Mouse (Mus musculus) CH12.LX (cell line): Measurements from ENCODE around the gene Epha2. TPM values are rescaled to one million over a fixed set of nuclear protein-coding genes. Genes with fewer than 3 reads are reported as not detected.

Experiments
- DNase-seq: peaks from one replicate; pipeline ENCODE4 v3.0.0-alpha.2; 2013; ENCODE audit errors: extremely low read depth
- H3K27ac ChIP-seq: 2 replicates; pipeline ENCODE4 v1.5.1; 2012; ENCODE audit warnings: low read depth, mild to moderate bottlenecking, control low read depth, moderate library complexity; ENCODE audit not compliant: insufficient read depth
- H3K27me3 ChIP-seq: replicated peaks from 2 replicates; pipeline ENCODE3; 2012; ENCODE audit warnings: inconsistent platforms
- H3K36me3 ChIP-seq, 2 experiments: replicated peaks in 1 of 2; 2 replicates each; pipeline versions ENCODE3 to v1.6.1; 2012; ENCODE audit warnings: inconsistent platforms in 1 of 2, low read length in 1 of 2, mild to moderate bottlenecking in 1 of 2, mixed read lengths in 1 of 2, moderate library complexity in 1 of 2; ENCODE audit not compliant: control insufficient read depth in 1 of 2, insufficient read depth in 1 of 2
- H3K4me1 ChIP-seq, 2 experiments: 2 replicates each; pipeline ENCODE4 v1.6.1; 2012; ENCODE audit warnings: inconsistent platforms in 1 of 2, moderate library complexity in 1 of 2; ENCODE audit not compliant: insufficient read depth in 2 of 2, control insufficient read depth in 1 of 2
- H3K4me2 ChIP-seq: 2 replicates; pipeline ENCODE4 v1.6.1; 2012; ENCODE audit warnings: low read depth, mild to moderate bottlenecking, control low read depth; ENCODE audit not compliant: poor library complexity, insufficient read depth, severe bottlenecking
- H3K4me3 ChIP-seq, 3 experiments: fragments of 150-350 bp in 1 of 3; sonication (generic) in 1 of 3; replicated peaks in 1 of 3; 2 replicates each; pipeline versions ENCODE3 to v1.5.1; 2011 to 2012; ENCODE audit warnings: low read depth in 2 of 3, low read length in 2 of 3, mild to moderate bottlenecking in 2 of 3, moderate library complexity in 2 of 3, control low read depth in 1 of 3, improper control_type of control experiment in 1 of 3, inconsistent platforms in 1 of 3, mixed read lengths in 1 of 3; ENCODE audit not compliant: poor library complexity in 1 of 3
- H3K79me2 ChIP-seq: replicated peaks from 2 replicates; pipeline ENCODE4 v1.6.1; 2012; ENCODE audit warnings: mild to moderate bottlenecking, moderate library complexity; ENCODE audit not compliant: control insufficient read depth, poor library complexity, insufficient read depth, severe bottlenecking; ENCODE audit errors: extremely low read depth
- H3K9ac ChIP-seq: 2 replicates; pipeline ENCODE4 v1.6.1; 2012; ENCODE audit warnings: low read depth, mild to moderate bottlenecking, control low read depth, moderate library complexity; ENCODE audit not compliant: insufficient read depth
- H3K9me3 ChIP-seq: replicated peaks from 2 replicates; pipeline ENCODE3; 2012; ENCODE audit warnings: low read length, inconsistent platforms, mixed read lengths
- HCFC1 ChIP-seq: IDR thresholded peaks from 2 replicates; pipeline ENCODE4 v1.6.1; 2012; ENCODE audit warnings: low read depth, mild to moderate bottlenecking, inconsistent platforms, low read length, improper control_type of control experiment
- IRF4 ChIP-seq: IDR thresholded peaks from 2 replicates; pipeline ENCODE4 v1.6.1; 2014; ENCODE audit warnings: low read depth, mild to moderate bottlenecking, inconsistent platforms, low read length, improper control_type of control experiment
- JUND ChIP-seq: conservative IDR thresholded peaks from 2 replicates; pipeline ENCODE4 v1.6.1; 2011; ENCODE audit warnings: low read depth, low read length, improper control_type of control experiment
- KAT2A ChIP-seq: IDR thresholded peaks from 2 replicates; pipeline ENCODE4 v1.6.1; 2012; ENCODE audit warnings: low read length, improper control_type of control experiment, inconsistent platforms; ENCODE audit not compliant: insufficient replicate concordance
- MAZ ChIP-seq: IDR thresholded peaks from 2 replicates; pipeline ENCODE4 v1.6.1; 2012; ENCODE audit warnings: low read depth, mild to moderate bottlenecking, inconsistent platforms, low read length, improper control_type of control experiment, moderate library complexity
- MEF2A ChIP-seq: IDR thresholded peaks from 2 replicates; pipeline ENCODE4 v1.6.1; 2014; ENCODE audit warnings: low read depth, mild to moderate bottlenecking, inconsistent platforms, low read length, improper control_type of control experiment, borderline replicate concordance
- MYC ChIP-seq: IDR thresholded peaks from 2 replicates; pipeline ENCODE4 v1.6.1; 2011; ENCODE audit warnings: low read depth, mild to moderate bottlenecking, improper control_type of control experiment, low read length
- PAX5 ChIP-seq: IDR thresholded peaks from 2 replicates; pipeline ENCODE4 v1.6.1; 2012; ENCODE audit warnings: low read length, inconsistent platforms, mixed read lengths
- POLR2A ChIP-seq: IDR thresholded peaks from 2 replicates; pipeline ENCODE4 v1.6.1; 2011; ENCODE audit warnings: low read depth, mild to moderate bottlenecking, improper control_type of control experiment, low read length
- RCOR1 ChIP-seq: conservative IDR thresholded peaks from 2 replicates; pipeline ENCODE4 v1.6.1; 2012; ENCODE audit warnings: low read depth, mild to moderate bottlenecking, inconsistent platforms, low read length, improper control_type of control experiment
- ZC3H11A ChIP-seq: IDR thresholded peaks from 2 replicates; pipeline ENCODE4 v1.6.1; 2012; ENCODE audit warnings: low read depth, mild to moderate bottlenecking, inconsistent platforms, low read length, improper control_type of control experiment
- ZKSCAN1 ChIP-seq: IDR thresholded peaks from 2 replicates; pipeline ENCODE4 v1.6.1; 2012; ENCODE audit warnings: low read depth, inconsistent platforms, low read length, improper control_type of control experiment, borderline replicate concordance
- ZMIZ1 ChIP-seq: IDR thresholded peaks from 2 replicates; pipeline ENCODE4 v1.6.1; 2012; ENCODE audit warnings: low read depth, mild to moderate bottlenecking, inconsistent platforms, low read length, improper control_type of control experiment
- dilution Hi-C: fragments of 300-500 bp; cut with MboI; formaldehyde crosslinking; loops from 2 replicates; pipeline ENCODE4 v1.14.3; 2020; ENCODE audit warnings: low sequenced_read_pairs; ENCODE audit not compliant: extremely low pct_unique_long_range_greater_than_20kb, extremely low pct_ligation_motif_present
- in situ Hi-C: fragments of 300-500 bp; cut with MboI; formaldehyde crosslinking; loops from 3 replicates; pipeline ENCODE4 v1.14.3; 2019; ENCODE audit warnings: low sequenced_read_pairs, low pct_ligation_motif_present, low pct_unique_long_range_greater_than_20kb, mixed read lengths
- polyA plus RNA-seq: library from polyadenylated mRNA; unstranded; fragments of >175 nt; gene quantifications from 2 replicates; pipeline ENCODE4 v1.2.1, GENCODE M21; 2012; ENCODE audit warnings: low read depth; ENCODE audit not compliant: insufficient read length
- total RNA-seq, 2 experiments: library from RNA; depleted of rRNA; stranded (reverse); fragments of 300-350 nt in 1 of 2; fragments of >200 nt in 1 of 2; gene quantifications; 2 replicates each; pipeline ENCODE4 v1.2.3; 2012 to 2014

Epha2 gene
- total and polyA plus RNA-seq, 3 experiments, result 0.55 to 0.81 (median 0.67) TPM

DNA sequence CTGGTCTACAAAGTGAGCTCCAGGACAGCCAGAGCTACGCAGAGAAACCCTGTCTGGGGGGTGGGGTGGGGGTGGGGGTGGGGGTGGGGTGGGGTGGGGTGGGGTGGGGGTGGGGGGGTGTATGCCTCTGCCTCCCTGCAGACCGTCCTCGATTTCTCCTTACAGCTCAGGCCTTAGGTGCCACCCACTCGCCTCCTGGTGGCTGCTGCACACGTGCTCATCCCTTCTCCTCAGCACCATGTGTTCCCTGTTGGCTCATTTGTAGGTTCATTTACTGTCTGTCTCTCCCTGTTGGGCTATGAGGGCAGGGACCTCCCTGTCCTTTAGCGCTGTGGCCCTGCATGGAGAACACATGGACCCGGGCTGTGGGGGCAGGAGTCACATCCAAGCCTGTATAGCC lies 29.8 kb upstream of the Epha2 start:
- Histone ChIP-seq H3K4me1 (peaks cover 6 to 23% of the 10 kb centered on the region in 2 experiments), H3K79me2 (no peaks in the 10 kb centered on the region), H3K4me2 (no peak overlapping the region), H3K36me3 (no peaks in the 10 kb centered on the region), H3K27ac (no peak overlapping the region), H3K9ac (no peak overlapping the region), H3K27me3 (peaks cover 39% of the 10 kb centered on the region), H3K9me3 (peaks cover 14% of the 10 kb centered on the region), H3K4me3 (no peak overlapping the region)
- no peak for DNase-seq
- dilution Hi-C loops (no loop called here), in situ Hi-C loops (no loop called here)
- TF ChIP-seq ZC3H11A (no peak), MAZ (no peak), PAX5 (no peak), POLR2A (no peak), ZKSCAN1 (no peak), RCOR1 (no peak), HCFC1 (no peak)

DNA sequence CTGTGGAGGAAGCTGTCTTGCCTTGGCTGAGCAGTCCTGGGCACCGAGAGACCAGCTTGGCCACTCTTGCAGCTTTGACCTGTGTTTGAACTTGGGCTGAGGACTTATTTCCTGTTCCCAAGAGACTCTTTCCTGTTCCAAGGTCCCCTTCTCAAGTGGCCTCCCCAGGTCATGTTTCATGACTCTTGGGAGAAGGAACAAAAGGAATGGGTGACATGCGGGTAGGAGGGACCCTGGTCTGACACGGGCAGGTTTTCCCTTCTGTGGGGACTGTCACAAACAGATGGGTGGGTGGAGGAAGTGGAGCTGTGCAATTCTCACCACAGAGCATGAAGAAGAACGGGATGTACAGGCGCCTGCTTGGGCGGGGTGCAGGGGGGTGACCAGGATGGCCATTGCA lies 29.3 kb upstream of the Epha2 start:
- Histone ChIP-seq H3K4me1 (peaks cover 6 to 23% of the 10 kb centered on the region in 2 experiments), H3K9ac (no peak overlapping the region)

DNA sequence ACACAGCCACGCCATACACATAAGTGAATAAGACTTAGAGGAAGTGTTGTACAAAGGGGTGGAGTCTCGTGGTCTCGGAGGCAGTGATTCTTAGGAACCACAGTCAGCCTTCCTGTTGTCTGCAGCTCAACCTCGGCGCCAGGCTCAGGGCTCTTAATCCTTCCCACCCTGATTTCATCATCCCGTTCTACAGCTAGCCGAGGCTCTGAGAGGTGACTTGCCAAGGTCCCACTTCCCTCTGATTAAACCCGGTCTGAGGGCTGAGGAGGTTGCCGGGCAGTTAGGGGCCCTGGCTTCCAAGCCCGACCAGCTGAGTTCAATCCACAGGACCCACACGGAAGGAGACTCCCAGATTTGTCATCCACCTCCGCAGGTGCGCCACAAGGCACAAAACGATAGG lies 28.2 kb upstream of the Epha2 start:
- H3K79me2 ChIP-seq, result no peaks in the 10 kb centered on the region
- H3K9ac ChIP-seq, result no peak overlapping the region; the same call in 1 of the 2 replicates
- peak overlapping the region; percentile 60 for H3K4me2 ChIP-seq
- peak; percentile 49 for DNase-seq
- dilution Hi-C loops, result no loop called here
- peaks cover 9 to 33% of the 10 kb centered on the region in 2 experiments for H3K4me1 ChIP-seq
- no peaks in the 10 kb centered on the region for H3K36me3 ChIP-seq
- in situ Hi-C loops, result no loop called here
- H3K27me3 ChIP-seq, result peaks cover 49% of the 10 kb centered on the region
- TF ChIP-seq ZMIZ1, result no peak
- TF ChIP-seq JUND, result no peak
- TF ChIP-seq MEF2A, result no peak
- no peak for TF ChIP-seq KAT2A
- peak overlapping the region in 2 of 3 experiments; percentile 0 to 24 for H3K4me3 ChIP-seq
- peaks cover 14% of the 10 kb centered on the region for H3K9me3 ChIP-seq
- H3K27ac ChIP-seq, result no peak overlapping the region

More for the DNA sequence above, 29.3 kb upstream of the Epha2 start:
- Histone ChIP-seq H3K27me3 (peaks cover 38% of the 10 kb centered on the region), H3K79me2 (no peaks in the 10 kb centered on the region), H3K36me3 (no peaks in the 10 kb centered on the region), H3K4me2 (no peak overlapping the region), H3K27ac (no peak overlapping the region), H3K4me3 (no peak overlapping the region), H3K9me3 (peaks cover 14% of the 10 kb centered on the region)
- DNase-seq, result no peak
- TF ChIP-seq MYC (no peak), IRF4 (no peak), HCFC1 (no peak)
- in situ Hi-C loops, result no loop called here
- dilution Hi-C loops, result no loop called here
